Mouse (Mus musculus): ENCODE data around the gene Amotl2. TPM values are rescaled to one million over a fixed set of nuclear protein-coding genes. Genes with fewer than 3 reads are reported as not detected.
"Not testable (repeated sequence)": the region's sequence is repeated elsewhere in the genome, so short reads cannot be mapped to it uniquely, and the experiment has no call there.

Amotl2 gene
- total and polyA plus RNA-seq, 3 experiments: not detected

DNA sequence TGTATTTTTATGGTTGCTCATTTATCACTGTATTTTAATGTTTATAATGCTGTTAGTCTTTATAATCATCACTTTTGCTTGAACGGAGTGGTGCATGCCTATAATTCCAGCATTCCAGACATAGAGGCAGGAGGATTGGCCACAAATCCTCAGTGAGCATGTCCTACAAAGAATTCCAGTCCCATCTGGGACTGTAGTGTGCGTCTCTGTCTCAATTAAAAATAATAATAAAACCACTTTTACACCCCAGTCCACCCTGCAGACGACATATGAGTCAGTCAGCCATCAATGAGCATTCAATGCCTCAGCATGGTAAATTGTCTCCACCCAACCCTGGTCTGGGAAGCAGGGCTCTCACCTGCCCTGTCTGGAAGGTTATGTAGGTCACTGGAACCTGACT is 46.4 kb downstream of the Amotl2 start:
- no peaks in the 10 kb centered on the region for H3K36me3 ChIP-seq (ENCODE audit: control insufficient read depth in 1 of 2, insufficient read depth in 2 of 2, low read length in 2 of 2)
- H3K27ac ChIP-seq (ENCODE audit: control insufficient read depth, low read depth, low read length): no peak overlapping the region
- H3K4me3 ChIP-seq (ENCODE audit: control insufficient read depth in 1 of 2, insufficient read depth in 1 of 2, low read depth in 2 of 2, low read length in 2 of 2): no peak overlapping the region
- no peaks in the 10 kb centered on the region for H3K79me2 ChIP-seq (ENCODE audit: control insufficient read depth, insufficient read depth, low read length, poor library complexity)
- DNase-seq (ENCODE audit: low read depth, low spot score): no peak
- no peak for TF ChIP-seq E2F4 (IDR thresholded peaks at IDR 0.05; ENCODE audit: borderline replicate concordance, low read depth, low read length)
- TF ChIP-seq EP300 (IDR thresholded peaks at IDR 0.05; ENCODE audit: low read depth in 1 of 2, low read length in 2 of 2): no peak
- no peaks in the 10 kb centered on the region for H3K9me3 ChIP-seq (replicated peaks; ENCODE audit: insufficient read depth, low read length)
- no peak overlapping the region for H3K9ac ChIP-seq (ENCODE audit: control insufficient read depth, low read depth, low read length, poor library complexity, severe bottlenecking)
- H3K4me1 ChIP-seq (ENCODE audit: control insufficient read depth in 1 of 2, insufficient read depth in 2 of 2, low read length in 2 of 2): no peaks in the 10 kb centered on the region
- H3K27me3 ChIP-seq (ENCODE audit: control insufficient read depth in 1 of 2, insufficient read depth in 2 of 2, low read length in 2 of 2): no peaks in the 10 kb centered on the region

DNA sequence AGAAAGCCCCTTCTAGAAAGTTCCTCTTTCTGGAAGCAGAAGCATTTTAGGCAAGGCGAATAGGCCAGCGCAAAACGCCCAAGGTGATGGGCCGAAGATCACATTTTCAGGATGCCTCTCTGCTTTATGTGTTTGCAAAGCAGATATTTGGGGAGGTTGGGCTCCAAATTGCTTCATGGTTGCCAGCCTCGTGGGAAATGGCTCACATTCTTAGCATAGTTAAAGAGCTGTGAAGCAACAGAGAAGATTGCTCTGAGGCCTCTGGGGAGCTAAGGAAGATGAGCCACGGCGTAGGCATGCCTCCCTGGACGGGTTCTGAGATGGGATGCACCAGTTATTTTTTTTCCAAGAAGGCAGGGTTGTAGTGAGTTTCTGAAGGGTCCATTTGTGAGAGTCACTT is 47.0 kb downstream of the Amotl2 start:
- Histone ChIP-seq H3K4me1 (ENCODE audit: control insufficient read depth in 1 of 2, insufficient read depth in 2 of 2, low read length in 2 of 2) (no peaks in the 10 kb centered on the region), H3K27me3 (ENCODE audit: control insufficient read depth in 1 of 2, insufficient read depth in 2 of 2, low read length in 2 of 2) (no peaks in the 10 kb centered on the region), H3K9ac (ENCODE audit: control insufficient read depth, low read depth, low read length, poor library complexity, severe bottlenecking) (no peak overlapping the region), H3K79me2 (ENCODE audit: control insufficient read depth, insufficient read depth, low read length, poor library complexity) (no peaks in the 10 kb centered on the region), H3K27ac (ENCODE audit: control insufficient read depth, low read depth, low read length) (no peak overlapping the region), H3K9me3 (replicated peaks; ENCODE audit: insufficient read depth, low read length) (no peaks in the 10 kb centered on the region), H3K36me3 (ENCODE audit: control insufficient read depth in 1 of 2, insufficient read depth in 2 of 2, low read length in 2 of 2) (no peaks in the 10 kb centered on the region), H3K4me3 (ENCODE audit: control insufficient read depth in 1 of 2, insufficient read depth in 1 of 2, low read depth in 2 of 2, low read length in 2 of 2) (no peak overlapping the region)
- no peak for TF ChIP-seq MAX (IDR thresholded peaks at IDR 0.05; ENCODE audit: low read length)
- TF ChIP-seq CTCF (IDR thresholded peaks at IDR 0.05 in 2 of 3, conservative IDR thresholded peaks at IDR 0.05 in 1 of 3; ENCODE audit: control insufficient read depth in 1 of 3, insufficient read depth in 1 of 3, low read depth in 2 of 3, low read length in 3 of 3, poor library complexity in 1 of 3, severe bottlenecking in 1 of 3): no peak
- TF ChIP-seq HCFC1 (IDR thresholded peaks at IDR 0.05; ENCODE audit: low read depth, low read length): no peak
- TF ChIP-seq POLR2A (IDR thresholded peaks at IDR 0.05; ENCODE audit: control insufficient read depth in 1 of 2, insufficient read depth in 1 of 2, low read depth in 1 of 2, low read length in 2 of 2, poor library complexity in 1 of 2): no peak
- no peak for TF ChIP-seq MAFK (IDR thresholded peaks at IDR 0.05; ENCODE audit: borderline replicate concordance, low read depth, low read length)
- TF ChIP-seq MXI1 (IDR thresholded peaks at IDR 0.05; ENCODE audit: low read depth, low read length): no peak
- no peak for DNase-seq (ENCODE audit: low read depth, low spot score)

DNA sequence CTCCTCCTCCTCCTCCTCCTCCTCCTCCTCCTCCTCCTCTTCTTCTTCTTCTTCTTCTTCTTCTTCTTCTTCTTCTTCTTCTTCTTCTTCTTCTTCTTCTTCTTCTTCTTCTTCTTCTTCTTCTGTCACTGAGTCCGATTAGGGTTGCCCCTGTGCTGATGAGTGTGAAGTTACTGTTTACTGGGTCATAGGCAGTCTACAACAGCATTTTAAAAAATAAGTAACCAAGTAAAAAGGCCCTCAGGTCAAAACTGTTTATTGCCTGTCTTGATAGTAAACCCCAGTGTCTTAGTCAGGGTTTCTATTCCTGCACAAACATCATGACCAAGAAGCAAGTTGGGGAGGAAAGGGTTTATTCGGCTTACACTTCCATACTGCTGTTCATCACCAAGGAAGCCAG is 48.1 kb downstream of the Amotl2 start:
- H3K27me3 ChIP-seq (ENCODE audit: control insufficient read depth in 1 of 2, insufficient read depth in 2 of 2, low read length in 2 of 2); H3K79me2 ChIP-seq (ENCODE audit: control insufficient read depth, insufficient read depth, low read length, poor library complexity); H3K36me3 ChIP-seq (ENCODE audit: control insufficient read depth in 1 of 2, insufficient read depth in 2 of 2, low read length in 2 of 2); DNase-seq (ENCODE audit: low read depth, low spot score); H3K9me3 ChIP-seq (replicated peaks; ENCODE audit: insufficient read depth, low read length); H3K4me1 ChIP-seq (ENCODE audit: control insufficient read depth in 1 of 2, insufficient read depth in 2 of 2, low read length in 2 of 2); H3K27ac ChIP-seq (ENCODE audit: control insufficient read depth, low read depth, low read length); H3K4me3 ChIP-seq (ENCODE audit: control insufficient read depth in 1 of 2, insufficient read depth in 1 of 2, low read depth in 2 of 2, low read length in 2 of 2); H3K9ac ChIP-seq (ENCODE audit: control insufficient read depth, low read depth, low read length, poor library complexity, severe bottlenecking): not testable (repeated sequence)

DNA sequence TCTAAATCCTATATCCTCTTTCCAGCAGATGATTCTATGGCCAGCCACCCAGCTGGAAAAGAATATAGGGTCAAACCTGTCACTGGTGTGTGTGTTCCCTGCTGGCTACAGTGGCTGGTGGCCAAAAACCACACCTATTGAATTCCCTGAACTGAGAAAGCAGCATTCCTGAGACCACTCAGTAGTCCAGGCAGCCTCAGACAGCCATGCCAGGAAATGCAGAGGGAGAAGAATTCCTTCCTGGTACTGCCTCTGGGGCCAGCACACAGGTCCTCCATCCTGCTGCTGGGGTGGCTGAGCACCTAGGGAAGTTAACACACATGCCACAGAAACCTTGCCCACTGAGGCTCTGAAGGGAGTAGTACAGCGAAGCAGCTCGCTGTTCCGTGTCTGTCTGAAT is 50.3 kb downstream of the Amotl2 start:
- H3K36me3 ChIP-seq (ENCODE audit: control insufficient read depth in 1 of 2, insufficient read depth in 2 of 2, low read length in 2 of 2): no peaks in the 10 kb centered on the region
- H3K4me3 ChIP-seq (ENCODE audit: control insufficient read depth in 1 of 2, insufficient read depth in 1 of 2, low read depth in 2 of 2, low read length in 2 of 2): no peak overlapping the region
- no peak overlapping the region for H3K9ac ChIP-seq (ENCODE audit: control insufficient read depth, low read depth, low read length, poor library complexity, severe bottlenecking)
- no peaks in the 10 kb centered on the region for H3K4me1 ChIP-seq (ENCODE audit: control insufficient read depth in 1 of 2, insufficient read depth in 2 of 2, low read length in 2 of 2)
- TF ChIP-seq GABPA (IDR thresholded peaks at IDR 0.05; ENCODE audit: low read depth, low read length) (no peak), ETS1 (IDR thresholded peaks at IDR 0.05; ENCODE audit: low read depth, low read length) (no peak), USF1 (IDR thresholded peaks at IDR 0.05; ENCODE audit: low read depth, low read length) (no peak), ZNF384 (IDR thresholded peaks at IDR 0.05; ENCODE audit: low read depth, low read length) (no peak), UBTF (IDR thresholded peaks at IDR 0.05; ENCODE audit: borderline replicate concordance, insufficient read depth, low read depth, low read length) (no peak), ELF1 (IDR thresholded peaks at IDR 0.05; ENCODE audit: low read depth, low read length) (no peak), GATA1 (IDR thresholded peaks at IDR 0.05; ENCODE audit: low read depth, low read length) (no peak), MYC (IDR thresholded peaks at IDR 0.05; ENCODE audit: low read depth, low read length) (no peak), POLR2AphosphoS2 (IDR thresholded peaks at IDR 0.05; ENCODE audit: low read length) (no peak), MAZ (IDR thresholded peaks at IDR 0.05; ENCODE audit: low read depth, low read length) (no peak), RAD21 (IDR thresholded peaks at IDR 0.05; ENCODE audit: low read depth, low read length) (no peak)
- H3K27me3 ChIP-seq (ENCODE audit: control insufficient read depth in 1 of 2, insufficient read depth in 2 of 2, low read length in 2 of 2): no peaks in the 10 kb centered on the region
- no peak overlapping the region for H3K27ac ChIP-seq (ENCODE audit: control insufficient read depth, low read depth, low read length)
- H3K9me3 ChIP-seq (replicated peaks; ENCODE audit: insufficient read depth, low read length): no peaks in the 10 kb centered on the region
- no peak for DNase-seq (ENCODE audit: low read depth, low spot score)
- H3K79me2 ChIP-seq (ENCODE audit: control insufficient read depth, insufficient read depth, low read length, poor library complexity): no peaks in the 10 kb centered on the region

Data from MEL (cell line).